8 mouse cellular contexts compared by ENCODE assay signal in genomic region chr5:62939050-62939449, GRCm38 (mm10).
A peak's percentile ranks its signal among the peaks of the same experiment; 100 is the strongest.
DNase-seq lines count a peak whose midpoint lies in the region; ATAC-seq and TF ChIP-seq lines count a peak whose summit lies in the region.

No protein-coding gene starts in this region.

- H3K79me2 ChIP-seq in heart, adult 2 months (replicated peaks; ENCODE audit: control insufficient read depth, insufficient read depth, low read length), result no peaks in the 10 kb centered on the region

- H3K9me3 ChIP-seq in heart, embryonic 11.5 days (replicated peaks; ENCODE audit: control insufficient read depth, low read length), result no peaks in the 10 kb centered on the region
- H3K9me3 ChIP-seq in hindbrain, postnatal 0 days (ENCODE audit: low read length), result no peaks in the 10 kb centered on the region

- H3K9ac ChIP-seq in heart, adult 2 months (ENCODE audit: low read depth, low read length), result no peak overlapping the region
- H3K9ac ChIP-seq in heart, embryonic 11.5 days (ENCODE audit: low read depth, low read length), result no peak overlapping the region
- no peak overlapping the region for H3K9ac ChIP-seq in hindbrain, postnatal 0 days (replicated peaks; ENCODE audit: low read length)

- H3K4me1 ChIP-seq in heart, adult 2 months (ENCODE audit: control insufficient read depth, insufficient read depth, low read length), result no peaks in the 10 kb centered on the region
- H3K4me1 ChIP-seq in heart, embryonic 11.5 days (ENCODE audit: control insufficient read depth, insufficient read depth, low read length), result no peaks in the 10 kb centered on the region
- H3K4me1 ChIP-seq in hindbrain, postnatal 0 days (ENCODE audit: insufficient read depth, low read length), result no peaks in the 10 kb centered on the region

- 37% methylated on average over 6 of the region's 6 CpGs for WGBS in heart, adult 2 months
- WGBS in heart, embryonic 11.5 days (ENCODE audit: insufficient replicate concordance), result 44% methylated on average over 6 of the region's 6 CpGs
- WGBS in hindbrain, postnatal 0 days, result 48% methylated on average over 6 of the region's 6 CpGs

- intact Hi-C loops in heart, adult 2 months (cut with DNase I), result no loop called here
- intact Hi-C loops in heart, postnatal 14 days (cut with DNase I), result no loop called here

- peak; percentile 24 for TF ChIP-seq CTCF in heart, adult 2 months (IDR thresholded peaks at IDR 0.05)
- TF ChIP-seq CTCF in hindbrain, postnatal 0 days (IDR thresholded peaks at IDR 0.05; ENCODE audit: low read depth), result peak; percentile 65

- no peak overlapping the region for H3K27ac ChIP-seq in heart, adult 2 months
- H3K27ac ChIP-seq in heart, embryonic 11.5 days (ENCODE audit: low read depth, low read length), result no peak overlapping the region
- no peak overlapping the region for H3K27ac ChIP-seq in hindbrain, postnatal 0 days

- no peak for DNase-seq in heart, adult 2 months
- peak; percentile 24 for DNase-seq in right cerebral cortex, adult 18-20 months
- DNase-seq in right cerebral cortex, postnatal 4 days, result no peak
- peak; percentile 83 for DNase-seq in hindbrain, postnatal 0 days (ENCODE audit: low spot score)
- DNase-seq in ovary, adult 18-20 months (ENCODE audit: low spot score), result no peak
- no peak for DNase-seq in thymus, adult 18-20 months
- no peak for DNase-seq in heart, postnatal 14 days

- no peaks in the 10 kb centered on the region for H3K27me3 ChIP-seq in heart, adult 2 months (ENCODE audit: control insufficient read depth, insufficient read depth, low read length)
- no peaks in the 10 kb centered on the region for H3K27me3 ChIP-seq in heart, embryonic 11.5 days (ENCODE audit: control insufficient read depth, insufficient read depth, low read length)
- no peaks in the 10 kb centered on the region for H3K27me3 ChIP-seq in hindbrain, postnatal 0 days (ENCODE audit: insufficient read depth, low read length)

- ATAC-seq in heart, embryonic 11.5 days (replicated peaks; ENCODE audit: insufficient number of reproducible peaks, low FRiP score, low TSS enrichment), result no peak
- peak; percentile 58; the same call in 1 of the 2 replicates for ATAC-seq in hindbrain, postnatal 0 days

- H3K4me3 ChIP-seq in heart, adult 2 months, result no peak overlapping the region
- no peak overlapping the region for H3K4me3 ChIP-seq in heart, embryonic 11.5 days (ENCODE audit: low read depth, low read length)
- H3K4me3 ChIP-seq in hindbrain, postnatal 0 days (ENCODE audit: low read length), result no peak overlapping the region

- TF ChIP-seq EP300 in heart, adult 2 months (IDR thresholded peaks at IDR 0.05; ENCODE audit: insufficient read depth, low read depth, low read length), result no peak

- TF ChIP-seq POLR2A in heart, adult 2 months (IDR thresholded peaks at IDR 0.05; ENCODE audit: insufficient read depth, low read depth, low read length), result no peak

- no peaks in the 10 kb centered on the region for H3K36me3 ChIP-seq in heart, adult 2 months (ENCODE audit: control insufficient read depth, insufficient read depth, low read length)
- no peaks in the 10 kb centered on the region for H3K36me3 ChIP-seq in heart, embryonic 11.5 days (ENCODE audit: control insufficient read depth, insufficient read depth, low read length)
- H3K36me3 ChIP-seq in hindbrain, postnatal 0 days (ENCODE audit: insufficient read depth, low read length), result no peaks in the 10 kb centered on the region

- no peak overlapping the region for H3K4me2 ChIP-seq in heart, embryonic 11.5 days
- no peak overlapping the region for H3K4me2 ChIP-seq in hindbrain, postnatal 0 days (ENCODE audit: low read depth, low read length)

Comparison
In these comparisons a context has a peak if more than half of its experiments do, and no peak if none do; other contexts are left out.
1. DNase-seq: peak in right cerebral cortex, adult 18-20 months (single experiment) and hindbrain, postnatal 0 days (single experiment); none in heart, adult 2 months (0 of 2), right cerebral cortex, postnatal 4 days (single experiment), ovary, adult 18-20 months (single experiment), thymus, adult 18-20 months (0 of 2) and heart, postnatal 14 days (0 of 2).